Mouse (Mus musculus): ENCODE measurements at regions not wholly inside any gene's neighbourhood (a gene's known extent, or its start where the extent isn't known, plus 50 kb on each side); places are given as distances from the start of the nearest gene placed in this dataset.

GRCm38 (mm10) chr2:79134281-79134680 lies 120.9 kb upstream of the Itga4 start:
- H3K9me3 ChIP-seq (replicated peaks) = no peaks in the 10 kb centered on the region
- H3K4me3 ChIP-seq = no peak overlapping the region
- no peaks in the 10 kb centered on the region for H3K27me3 ChIP-seq (ENCODE audit: low read depth, poor library complexity, severe bottlenecking)
- H3K4me1 ChIP-seq = peaks cover 9% of the 10 kb centered on the region; the same call in 1 of the 2 replicates
- DNase-seq (ENCODE audit: low spot score) = no peak
- 89% methylated on average over 5 of the region's 5 CpGs for WGBS
- H3K27ac ChIP-seq (replicated peaks) = no peak overlapping the region
- no peaks in the 10 kb centered on the region for H3K36me3 ChIP-seq

GRCm38 (mm10) chr2:79135986-79136385 lies 119.2 kb upstream of the Itga4 start:
- no peaks in the 10 kb centered on the region for H3K27me3 ChIP-seq (ENCODE audit: low read depth, poor library complexity, severe bottlenecking)
- no peak overlapping the region for H3K27ac ChIP-seq (replicated peaks)
- peaks cover 14% of the 10 kb centered on the region; the same call in 1 of the 2 replicates for H3K4me1 ChIP-seq
- DNase-seq (ENCODE audit: low spot score) = no peak
- H3K9me3 ChIP-seq (replicated peaks) = no peaks in the 10 kb centered on the region
- no peak overlapping the region for H3K4me3 ChIP-seq
- 85% methylated on average over 2 of the region's 2 CpGs for WGBS
- H3K36me3 ChIP-seq = no peaks in the 10 kb centered on the region

- peaks cover 14% of the 10 kb centered on the region; the same call in 1 of the 2 replicates for H3K4me1 ChIP-seq
- no peaks in the 10 kb centered on the region for H3K9me3 ChIP-seq (replicated peaks)
- H3K27me3 ChIP-seq (ENCODE audit: low read depth, poor library complexity, severe bottlenecking) = no peaks in the 10 kb centered on the region
- no peak overlapping the region for H3K4me3 ChIP-seq
- no peak for DNase-seq (ENCODE audit: low spot score)
- no peaks in the 10 kb centered on the region for H3K36me3 ChIP-seq
- no peak overlapping the region for H3K27ac ChIP-seq (replicated peaks)
- 88% methylated on average over 12 of the region's 12 CpGs for WGBS
These were observed 118.4 kb upstream of the Itga4 start for GRCm38 (mm10) chr2:79136619-79137458.

- Histone ChIP-seq H3K9me3 (replicated peaks) (no peaks in the 10 kb centered on the region), H3K4me3 (no peak overlapping the region), H3K36me3 (no peaks in the 10 kb centered on the region), H3K27ac (replicated peaks) (no peak overlapping the region), H3K27me3 (ENCODE audit: low read depth, poor library complexity, severe bottlenecking) (no peaks in the 10 kb centered on the region), H3K4me1 (peaks cover 14% of the 10 kb centered on the region; the same call in 1 of the 2 replicates)
- DNase-seq (ENCODE audit: low spot score) = no peak
- WGBS = 72% methylated on average over 6 of the region's 6 CpGs
These were observed 117.5 kb upstream of the Itga4 start for GRCm38 (mm10) chr2:79137694-79138171.

- no peak for DNase-seq (ENCODE audit: low spot score)
- 86% methylated on average over 8 of the region's 8 CpGs for WGBS
These were observed 116.7 kb upstream of the Itga4 start for GRCm38 (mm10) chr2:79138368-79139109.

GRCm38 (mm10) chr2:79141961-79142360 lies 113.3 kb upstream of the Itga4 start:
- 77% methylated on average over 7 of the region's 7 CpGs for WGBS
- DNase-seq (ENCODE audit: low spot score) = no peak
- Histone ChIP-seq H3K4me1 (peaks cover 14% of the 10 kb centered on the region; the same call in 1 of the 2 replicates), H3K36me3 (no peaks in the 10 kb centered on the region), H3K4me3 (no peak overlapping the region), H3K9me3 (replicated peaks) (no peaks in the 10 kb centered on the region), H3K27me3 (ENCODE audit: low read depth, poor library complexity, severe bottlenecking) (no peaks in the 10 kb centered on the region), H3K27ac (replicated peaks) (no peak overlapping the region)

More at GRCm38 (mm10) chr2:79138368-79139109, 116.7 kb upstream of the Itga4 start:
- H3K9me3 ChIP-seq (replicated peaks) = no peaks in the 10 kb centered on the region
- H3K36me3 ChIP-seq = no peaks in the 10 kb centered on the region
- H3K27ac ChIP-seq (replicated peaks) = no peak overlapping the region
- no peaks in the 10 kb centered on the region for H3K27me3 ChIP-seq (ENCODE audit: low read depth, poor library complexity, severe bottlenecking)
- H3K4me1 ChIP-seq = peaks cover 14% of the 10 kb centered on the region; the same call in 1 of the 2 replicates
- H3K4me3 ChIP-seq = no peak overlapping the region

GRCm38 (mm10) chr2:79143196-79143595 lies 112.0 kb upstream of the Itga4 start:
- no peak for DNase-seq (ENCODE audit: low spot score)
- H3K9me3 ChIP-seq (replicated peaks) = no peaks in the 10 kb centered on the region
- H3K4me3 ChIP-seq = no peak overlapping the region
- H3K4me1 ChIP-seq = peaks cover 7% of the 10 kb centered on the region; the same call in 1 of the 2 replicates
- H3K27me3 ChIP-seq (ENCODE audit: low read depth, poor library complexity, severe bottlenecking) = no peaks in the 10 kb centered on the region
- WGBS = 86% methylated on average over 3 of the region's 3 CpGs
- no peaks in the 10 kb centered on the region for H3K36me3 ChIP-seq
- H3K27ac ChIP-seq (replicated peaks) = no peak overlapping the region

GRCm38 (mm10) chr2:79145897-79146296 lies 109.3 kb upstream of the Itga4 start:
- DNase-seq (ENCODE audit: low spot score) = no peak
- H3K27ac ChIP-seq (replicated peaks) = no peak overlapping the region
- H3K36me3 ChIP-seq = no peaks in the 10 kb centered on the region
- H3K27me3 ChIP-seq (ENCODE audit: low read depth, poor library complexity, severe bottlenecking) = no peaks in the 10 kb centered on the region
- WGBS = 90% methylated on average over 1 of the region's 1 CpGs
- no peaks in the 10 kb centered on the region for H3K9me3 ChIP-seq (replicated peaks)
- no peak overlapping the region for H3K4me3 ChIP-seq
- H3K4me1 ChIP-seq = no peaks in the 10 kb centered on the region

- 94% methylated on average over 4 of the region's 4 CpGs for WGBS
- no peaks in the 10 kb centered on the region for H3K36me3 ChIP-seq
- H3K4me1 ChIP-seq = no peaks in the 10 kb centered on the region
- no peak for DNase-seq (ENCODE audit: low spot score)
- no peak overlapping the region for H3K27ac ChIP-seq (replicated peaks)
- H3K9me3 ChIP-seq (replicated peaks) = no peaks in the 10 kb centered on the region
- no peak overlapping the region for H3K4me3 ChIP-seq
- H3K27me3 ChIP-seq (ENCODE audit: low read depth, poor library complexity, severe bottlenecking) = no peaks in the 10 kb centered on the region
These were observed 108.7 kb upstream of the Itga4 start for GRCm38 (mm10) chr2:79146563-79146962.

- Histone ChIP-seq H3K36me3 (no peaks in the 10 kb centered on the region), H3K4me1 (no peaks in the 10 kb centered on the region), H3K9me3 (replicated peaks) (no peaks in the 10 kb centered on the region), H3K27ac (replicated peaks) (no peak overlapping the region), H3K4me3 (no peak overlapping the region), H3K27me3 (ENCODE audit: low read depth, poor library complexity, severe bottlenecking) (no peaks in the 10 kb centered on the region)
- DNase-seq (ENCODE audit: low spot score) = no peak
- WGBS = 92% methylated on average over 3 of the region's 3 CpGs
These were observed 106.1 kb upstream of the Itga4 start for GRCm38 (mm10) chr2:79149012-79149698.

GRCm38 (mm10) chr2:79151610-79152009 lies 103.6 kb upstream of the Itga4 start:
- no peaks in the 10 kb centered on the region for H3K9me3 ChIP-seq (replicated peaks)
- no peak for DNase-seq (ENCODE audit: low spot score)
- WGBS = 91% methylated on average over 4 of the region's 4 CpGs
- no peak overlapping the region for H3K4me3 ChIP-seq
- no peaks in the 10 kb centered on the region for H3K36me3 ChIP-seq
- H3K27me3 ChIP-seq (ENCODE audit: low read depth, poor library complexity, severe bottlenecking) = no peaks in the 10 kb centered on the region
- H3K4me1 ChIP-seq = no peaks in the 10 kb centered on the region
- H3K27ac ChIP-seq (replicated peaks) = no peak overlapping the region

GRCm38 (mm10) chr2:79152031-79152694 lies 103.1 kb upstream of the Itga4 start:
- no peaks in the 10 kb centered on the region for H3K36me3 ChIP-seq
- H3K4me1 ChIP-seq = no peaks in the 10 kb centered on the region
- no peaks in the 10 kb centered on the region for H3K9me3 ChIP-seq (replicated peaks)
- no peak overlapping the region for H3K27ac ChIP-seq (replicated peaks)
- no peak overlapping the region for H3K4me3 ChIP-seq
- H3K27me3 ChIP-seq (ENCODE audit: low read depth, poor library complexity, severe bottlenecking) = no peaks in the 10 kb centered on the region
- WGBS = 91% methylated on average over 6 of the region's 6 CpGs
- DNase-seq (ENCODE audit: low spot score) = no peak
